Mouse (Mus musculus) cortical plate, adult 2 months (tissue): ENCODE measurements around the gene Cstb.

ENCODE experiments used
- CTCF ChIP-seq: fragments of 200-500 bp; IDR thresholded peaks from 2 replicates; pipeline ENCODE4 v1.5.1; 2011; ENCODE audit warnings: mild to moderate bottlenecking, control low read depth, low read length; ENCODE audit not compliant: insufficient read depth; ENCODE audit errors: extremely low read depth
- POLR2A ChIP-seq: fragments of 200-500 bp; IDR thresholded peaks from 2 replicates; pipeline ENCODE4 v1.6.1; 2011; ENCODE audit warnings: mild to moderate bottlenecking, low read length, control low read depth; ENCODE audit not compliant: insufficient read depth; ENCODE audit errors: extremely low read depth

- TF ChIP-seq CTCF, result no peak
- TF ChIP-seq POLR2A, result no peak
These were observed 51.4 kb downstream of the Cstb start for GRCm38 (mm10) chr10:78476821-78477220.
